8 mouse cellular contexts compared by ENCODE assay signal in genomic region chr11:115421328-115421727, GRCm38 (mm10). TPM values are rescaled to one million over a fixed set of nuclear protein-coding genes. Genes with fewer than 3 reads are reported as not detected.
A peak's percentile ranks its signal among the peaks of the same experiment; 100 is the strongest.
DNase-seq lines count a peak whose midpoint lies in the region; ATAC-seq lines count a peak whose summit lies in the region.

No protein-coding gene starts in this region.

- WGBS in kidney, embryonic 14.5 days, result 65% methylated on average over 1 of the region's 1 CpGs
- 60% methylated on average over 1 of the region's 1 CpGs for WGBS in embryonic facial prominence, embryonic 11.5 days
- WGBS in hindbrain, embryonic 13.5 days, result 55% methylated on average over 1 of the region's 1 CpGs
- WGBS in midbrain, embryonic 14.5 days, result 56% methylated on average over 1 of the region's 1 CpGs

- no peak overlapping the region for H3K27ac ChIP-seq in kidney, embryonic 14.5 days (ENCODE audit: low read depth, low read length)
- no peak overlapping the region for H3K27ac ChIP-seq in embryonic facial prominence, embryonic 11.5 days (replicated peaks; ENCODE audit: low read depth, low read length)
- no peak overlapping the region for H3K27ac ChIP-seq in hindbrain, embryonic 13.5 days
- no peak overlapping the region for H3K27ac ChIP-seq in midbrain, embryonic 14.5 days (replicated peaks; ENCODE audit: low read depth, low read length)

- H3K4me3 ChIP-seq in kidney, embryonic 14.5 days (ENCODE audit: low read length), result peak overlapping the region; percentile 93; the same call in 1 of the 2 replicates
- H3K4me3 ChIP-seq in embryonic facial prominence, embryonic 11.5 days (ENCODE audit: low read depth, low read length), result peak overlapping the region; percentile 95; the same call in 1 of the 2 replicates
- peak overlapping the region; percentile 90 for H3K4me3 ChIP-seq in hindbrain, embryonic 13.5 days
- H3K4me3 ChIP-seq in midbrain, embryonic 14.5 days (replicated peaks; ENCODE audit: low read depth, low read length), result peak overlapping the region; percentile 92

- no peaks in the 10 kb centered on the region for H3K9me3 ChIP-seq in kidney, embryonic 14.5 days (ENCODE audit: control insufficient read depth, low read length)
- no peaks in the 10 kb centered on the region for H3K9me3 ChIP-seq in embryonic facial prominence, embryonic 11.5 days (replicated peaks; ENCODE audit: control insufficient read depth, low read length)
- no peaks in the 10 kb centered on the region for H3K9me3 ChIP-seq in hindbrain, embryonic 13.5 days
- H3K9me3 ChIP-seq in midbrain, embryonic 14.5 days (ENCODE audit: control insufficient read depth, low read length), result no peaks in the 10 kb centered on the region

- peaks cover 48% of the 10 kb centered on the region for H3K36me3 ChIP-seq in kidney, embryonic 14.5 days (ENCODE audit: control insufficient read depth, insufficient read depth, low read length)
- H3K36me3 ChIP-seq in embryonic facial prominence, embryonic 11.5 days (replicated peaks; ENCODE audit: control insufficient read depth, insufficient read depth, low read depth, low read length), result no peaks in the 10 kb centered on the region; the same call in 1 of the 2 replicates
- peaks cover 42% of the 10 kb centered on the region for H3K36me3 ChIP-seq in hindbrain, embryonic 13.5 days
- H3K36me3 ChIP-seq in midbrain, embryonic 14.5 days (ENCODE audit: control insufficient read depth, insufficient read depth, low read length), result peaks cover 46% of the 10 kb centered on the region

- no peak for ATAC-seq in kidney, embryonic 14.5 days (ENCODE audit: low FRiP score, low TSS enrichment)
- ATAC-seq in embryonic facial prominence, embryonic 11.5 days (replicated peaks; ENCODE audit: insufficient number of reproducible peaks, low FRiP score, low TSS enrichment, low read depth), result no peak
- ATAC-seq in hindbrain, embryonic 13.5 days (ENCODE audit: low FRiP score), result no peak
- no peak for ATAC-seq in midbrain, embryonic 14.5 days (ENCODE audit: low FRiP score, low TSS enrichment)

- DNase-seq in kidney, adult 8-10 months, result no peak
- DNase-seq in embryonic facial prominence, embryonic 11.5 days (ENCODE audit: low spot score), result no peak
- no peak for DNase-seq in midbrain, embryonic 14.5 days
- no peak for DNase-seq in right cerebral cortex, postnatal 14 days
- no peak for DNase-seq in adrenal gland, adult 8-10 months
- DNase-seq in kidney, postnatal 25 days, result no peak

- peak overlapping the region; percentile 89; the same call in 1 of the 2 replicates for H3K9ac ChIP-seq in kidney, embryonic 14.5 days (ENCODE audit: low read depth, low read length)
- H3K9ac ChIP-seq in embryonic facial prominence, embryonic 11.5 days (replicated peaks; ENCODE audit: low read length), result peak overlapping the region; percentile 97; the same call in 1 of the 2 replicates
- H3K9ac ChIP-seq in hindbrain, embryonic 13.5 days, result peak overlapping the region; percentile 96; the same call in 1 of the 2 replicates
- H3K9ac ChIP-seq in midbrain, embryonic 14.5 days (replicated peaks; ENCODE audit: low read length), result peak overlapping the region; percentile 94

- H3K4me1 ChIP-seq in kidney, embryonic 14.5 days (ENCODE audit: control insufficient read depth, insufficient read depth, low read length), result peaks cover 21% of the 10 kb centered on the region
- H3K4me1 ChIP-seq in embryonic facial prominence, embryonic 11.5 days (ENCODE audit: control insufficient read depth, insufficient read depth, low read length), result peaks cover 7% of the 10 kb centered on the region
- peaks cover 44% of the 10 kb centered on the region for H3K4me1 ChIP-seq in hindbrain, embryonic 13.5 days (replicated peaks)
- peaks cover 19% of the 10 kb centered on the region for H3K4me1 ChIP-seq in midbrain, embryonic 14.5 days (ENCODE audit: control insufficient read depth, insufficient read depth, low read length)

- H3K27me3 ChIP-seq in kidney, embryonic 14.5 days (ENCODE audit: control insufficient read depth, insufficient read depth, low read length), result no peaks in the 10 kb centered on the region
- no peaks in the 10 kb centered on the region for H3K27me3 ChIP-seq in embryonic facial prominence, embryonic 11.5 days (ENCODE audit: control insufficient read depth, insufficient read depth, low read length)
- no peaks in the 10 kb centered on the region for H3K27me3 ChIP-seq in hindbrain, embryonic 13.5 days
- H3K27me3 ChIP-seq in midbrain, embryonic 14.5 days (ENCODE audit: control insufficient read depth, insufficient read depth, low read length), result no peaks in the 10 kb centered on the region

- H3K4me2 ChIP-seq in kidney, embryonic 14.5 days (replicated peaks; ENCODE audit: low read depth, low read length), result peak overlapping the region; percentile 88
- H3K4me2 ChIP-seq in embryonic facial prominence, embryonic 11.5 days (ENCODE audit: low read depth, low read length), result no peak overlapping the region; the same call in 1 of the 2 replicates
- H3K4me2 ChIP-seq in hindbrain, embryonic 13.5 days, result peak overlapping the region; percentile 99
- H3K4me2 ChIP-seq in midbrain, embryonic 14.5 days (ENCODE audit: low read length), result peak overlapping the region; percentile 97

RNA-seq across cellular contexts. Expression of gene Kctd2, which starts 1.4 kb away (rescaled TPM):
- polyA plus RNA-seq in kidney, embryonic 14.5 days (2014; fragmentation: Nextera tagmentation; extraction: Ambion mirVana), result 22.7 and 23.9 TPM in 2 replicates
- polyA plus RNA-seq in embryonic facial prominence, embryonic 11.5 days (2014; fragmentation: Nextera tagmentation; extraction: Ambion mirVana), result 18.8 and 21.0 TPM in 2 replicates
- polyA plus RNA-seq in hindbrain, embryonic 13.5 days (2015; fragmentation: Nextera tagmentation; extraction: Ambion mirVana), result 17.7 and 22.2 TPM in 2 replicates
- polyA plus RNA-seq in midbrain, embryonic 14.5 days (2014; fragmentation: Nextera tagmentation; extraction: Ambion mirVana), result 37.3 and 41.6 TPM in 2 replicates
- total RNA-seq in adrenal gland, adult 8-10 months (2022), result 10 to 100 TPM; 53.5 to 97.0 (median 65.5) TPM

RNA-seq across cellular contexts. Expression of gene Atp5h, which starts 1.6 kb away (rescaled TPM):
- polyA plus RNA-seq in kidney, embryonic 14.5 days (2014; fragmentation: Nextera tagmentation; extraction: Ambion mirVana), result 962 and 1,151 TPM in 2 replicates
- 893 and 931 TPM in 2 replicates for polyA plus RNA-seq in embryonic facial prominence, embryonic 11.5 days (2014; fragmentation: Nextera tagmentation; extraction: Ambion mirVana)
- polyA plus RNA-seq in hindbrain, embryonic 13.5 days (2015; fragmentation: Nextera tagmentation; extraction: Ambion mirVana), result 945 and 956 TPM in 2 replicates
- 838 and 924 TPM in 2 replicates for polyA plus RNA-seq in midbrain, embryonic 14.5 days (2014; fragmentation: Nextera tagmentation; extraction: Ambion mirVana)
- 100 to 1,000 TPM; 440 to 566 (median 519) TPM for total RNA-seq in adrenal gland, adult 8-10 months (2022)

RNA-seq across cellular contexts. Expression of gene Mrpl58, which starts 17.8 kb away (rescaled TPM):
- polyA plus RNA-seq in kidney, embryonic 14.5 days (2014; fragmentation: Nextera tagmentation; extraction: Ambion mirVana), result 235 and 261 TPM in 2 replicates
- 217 and 221 TPM in 2 replicates for polyA plus RNA-seq in embryonic facial prominence, embryonic 11.5 days (2014; fragmentation: Nextera tagmentation; extraction: Ambion mirVana)
- 196 and 205 TPM in 2 replicates for polyA plus RNA-seq in hindbrain, embryonic 13.5 days (2015; fragmentation: Nextera tagmentation; extraction: Ambion mirVana)
- polyA plus RNA-seq in midbrain, embryonic 14.5 days (2014; fragmentation: Nextera tagmentation; extraction: Ambion mirVana), result 222 and 223 TPM in 2 replicates
- 100 to 1,000 TPM; 157 to 179 (median 160) TPM for total RNA-seq in adrenal gland, adult 8-10 months (2022)

RNA-seq across cellular contexts. Expression of gene Trim80, which starts 19.0 kb away (rescaled TPM):
- polyA plus RNA-seq in kidney, embryonic 14.5 days (2014; fragmentation: Nextera tagmentation; extraction: Ambion mirVana), result 0.14 and 0.33 TPM in 2 replicates
- polyA plus RNA-seq in embryonic facial prominence, embryonic 11.5 days (2014; fragmentation: Nextera tagmentation; extraction: Ambion mirVana), result not detected in 2 replicates
- polyA plus RNA-seq in hindbrain, embryonic 13.5 days (2015; fragmentation: Nextera tagmentation; extraction: Ambion mirVana), result not detected in 2 replicates
- polyA plus RNA-seq in midbrain, embryonic 14.5 days (2014; fragmentation: Nextera tagmentation; extraction: Ambion mirVana), result not detected in 2 replicates
- not detected for total RNA-seq in adrenal gland, adult 8-10 months (2022)

RNA-seq across cellular contexts. Expression of gene Cdr2l, which starts 39.6 kb away (rescaled TPM):
- polyA plus RNA-seq in kidney, embryonic 14.5 days (2014; fragmentation: Nextera tagmentation; extraction: Ambion mirVana), result 11.5 and 13.0 TPM in 2 replicates
- polyA plus RNA-seq in embryonic facial prominence, embryonic 11.5 days (2014; fragmentation: Nextera tagmentation; extraction: Ambion mirVana), result 15.2 and 15.7 TPM in 2 replicates
- 22.4 and 23.2 TPM in 2 replicates for polyA plus RNA-seq in hindbrain, embryonic 13.5 days (2015; fragmentation: Nextera tagmentation; extraction: Ambion mirVana)
- polyA plus RNA-seq in midbrain, embryonic 14.5 days (2014; fragmentation: Nextera tagmentation; extraction: Ambion mirVana), result 27.1 and 29.5 TPM in 2 replicates
- total RNA-seq in adrenal gland, adult 8-10 months (2022), result 100 to 1,000 TPM in 1 of 4 experiments, 10 to 100 TPM in 3; 60.6 to 118 (median 71.9) TPM
